Mouse (Mus musculus): ENCODE results near the gene Gltpd2.
"Not testable (repeated sequence)": the region's sequence is repeated elsewhere in the genome, so short reads cannot be mapped to it uniquely, and the experiment has no call there.

Gene Gltpd2

DNA sequence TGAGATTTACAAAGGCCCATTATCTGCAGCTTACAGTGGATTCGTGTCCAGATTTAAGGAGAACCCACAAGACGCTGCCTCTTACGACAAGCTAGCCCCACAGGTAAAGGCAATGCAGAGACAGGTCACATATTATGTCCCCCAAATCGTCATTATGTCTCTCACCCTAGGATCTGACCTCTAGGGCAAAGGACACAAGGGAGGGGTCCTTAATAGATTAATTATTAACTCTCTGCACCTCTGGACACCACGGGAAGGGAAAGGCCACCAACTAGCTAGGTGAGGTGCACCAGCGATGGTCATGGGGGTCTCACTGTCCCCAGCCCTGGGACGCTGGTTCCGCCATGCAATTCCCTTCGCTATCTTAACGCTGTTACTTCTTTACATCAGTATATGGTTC, at the start of gene Gltpd2:
Gene Gltpd2 (plus strand): TSS at position 274 of the 400 bp plus-strand sequence.
- no peak for DNase-seq (ENCODE audit: low spot score in 2 of 2)

- no peak for DNase-seq (ENCODE audit: low spot score in 2 of 2)
These were observed 49.2 kb upstream of the Gltpd2 start for GRCm38 (mm10) chr11:70469764-70470163.

DNA sequence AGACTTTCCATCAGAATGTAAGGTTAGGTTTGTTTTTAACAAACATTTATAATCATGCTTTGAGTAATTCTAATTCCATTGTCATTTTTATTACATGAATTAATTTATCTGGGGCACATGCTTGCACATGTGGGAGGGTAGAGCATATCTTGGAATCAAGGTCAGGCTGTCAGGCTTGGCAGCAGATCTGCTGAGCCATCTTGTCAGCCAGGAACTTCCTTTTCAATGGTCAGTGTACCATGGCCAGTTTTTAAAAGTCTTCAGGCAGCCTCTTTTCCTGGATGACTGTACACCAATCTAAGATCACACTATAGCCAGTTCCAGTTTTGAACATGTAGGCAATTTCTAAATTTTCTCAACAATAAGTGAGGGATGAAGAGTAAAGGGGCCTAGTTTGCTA, 46.3 kb upstream of the Gltpd2 start:
- DNase-seq (ENCODE audit: low spot score in 2 of 2) = no peak

GRCm38 (mm10) chr11:70473291-70473690, 45.7 kb upstream of the Gltpd2 start:
- DNase-seq (ENCODE audit: low spot score in 2 of 2) = not testable (repeated sequence)

DNA sequence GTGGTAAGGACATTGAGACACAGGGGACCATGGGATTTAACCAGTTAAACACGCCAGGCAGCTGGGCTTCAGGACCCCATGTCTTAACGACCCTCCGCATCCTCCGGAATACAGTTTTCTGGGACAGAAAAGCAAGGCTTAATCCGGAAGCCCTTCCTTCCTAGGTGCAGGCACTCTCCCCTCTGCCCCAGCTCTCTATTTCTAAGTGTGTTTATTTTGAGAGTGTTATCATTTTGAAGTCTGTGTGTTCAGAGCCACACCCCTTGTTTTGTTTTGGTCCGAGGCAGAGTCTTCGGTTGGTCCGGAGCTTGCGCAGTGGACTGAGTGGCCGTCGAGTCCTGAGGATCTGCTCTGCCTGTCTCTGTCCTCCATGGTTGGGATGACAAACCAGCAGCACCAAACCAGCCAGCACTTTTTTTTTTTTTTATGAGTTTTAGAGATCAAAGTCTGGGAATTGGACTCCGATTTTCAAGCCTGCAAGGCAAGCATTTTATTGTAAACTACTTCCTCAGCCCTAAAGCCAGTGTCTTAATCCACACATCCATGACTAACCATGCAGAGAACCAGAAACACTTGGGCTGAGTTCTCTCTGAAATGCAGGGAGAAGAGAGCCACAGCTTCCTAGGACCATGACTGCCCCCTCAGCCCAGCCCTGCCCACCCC, 44.0 kb upstream of the Gltpd2 start:
- DNase-seq (ENCODE audit: low spot score in 2 of 2) = no peak

GRCm38 (mm10) chr11:70485498-70485897, 33.5 kb upstream of the Gltpd2 start:
- DNase-seq (ENCODE audit: low spot score in 2 of 2) = no peak

GRCm38 (mm10) chr11:70487816-70488215, 31.2 kb upstream of the Gltpd2 start:
- no peak for DNase-seq (ENCODE audit: low spot score in 2 of 2)

- no peak for DNase-seq (ENCODE audit: low spot score in 2 of 2)
These were observed 29.9 kb upstream of the Gltpd2 start for GRCm38 (mm10) chr11:70489138-70489537.

DNA sequence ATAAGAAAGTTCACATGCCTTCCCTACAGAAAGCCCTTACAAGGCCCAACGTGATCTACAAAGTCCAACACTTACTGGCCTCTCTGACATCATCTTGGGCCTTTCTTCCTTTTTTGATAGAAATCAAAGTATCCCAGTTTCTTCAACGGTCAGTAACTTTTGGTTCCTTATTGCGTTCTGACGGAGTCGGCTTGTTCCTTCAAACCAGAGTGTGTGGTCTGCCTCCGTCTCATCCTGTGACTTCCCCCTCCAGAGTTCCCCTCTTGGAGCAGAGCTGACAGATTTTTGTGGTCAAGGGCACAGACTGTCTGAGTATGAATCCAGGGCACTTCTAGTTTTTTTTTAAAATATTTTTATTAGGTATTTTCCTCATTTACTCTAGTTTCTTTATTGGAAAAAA, 29.3 kb upstream of the Gltpd2 start:
- DNase-seq (ENCODE audit: low spot score in 2 of 2) = no peak

- DNase-seq (ENCODE audit: low spot score in 2 of 2) = no peak
These were observed 19.2 kb upstream of the Gltpd2 start for GRCm38 (mm10) chr11:70499566-70500475.

DNA sequence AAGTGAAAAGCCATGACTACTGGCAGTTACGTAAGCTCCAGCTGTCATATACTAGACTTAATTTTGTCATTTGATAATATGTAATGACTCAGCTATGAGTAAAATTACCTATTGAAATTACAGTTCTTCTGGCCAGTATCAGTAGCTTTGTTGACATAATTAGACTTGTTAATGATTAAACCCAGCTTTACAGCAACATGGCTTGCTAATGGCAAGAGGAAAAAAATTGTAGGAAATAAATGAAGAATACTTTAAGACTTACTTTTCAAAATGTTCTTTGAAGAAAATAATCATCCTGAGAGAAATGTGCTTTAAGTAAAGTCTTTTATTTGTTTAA, 18.6 kb upstream of the Gltpd2 start:
- DNase-seq (ENCODE audit: low spot score in 2 of 2) = no peak

DNA sequence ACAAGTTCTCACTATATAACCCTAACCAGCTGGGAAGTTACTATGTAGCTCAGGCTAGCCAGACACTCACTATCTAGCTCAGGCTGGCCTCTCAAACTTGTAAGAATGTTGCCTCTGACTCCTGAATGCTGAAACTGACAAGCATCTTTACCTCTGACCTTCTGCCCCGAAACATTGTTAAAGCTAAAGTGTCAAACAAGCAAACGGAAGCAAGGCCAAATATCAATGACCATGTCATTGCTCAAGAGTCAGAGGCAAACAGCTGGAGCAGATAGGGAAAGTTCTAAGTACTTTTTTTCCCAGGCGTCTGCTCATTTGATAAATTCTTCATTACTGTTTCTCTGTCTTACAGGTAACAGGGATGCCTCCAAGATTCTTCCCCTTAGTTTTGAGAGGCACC, 17.0 kb upstream of the Gltpd2 start:
- DNase-seq (ENCODE audit: low spot score in 2 of 2) = no peak

GRCm38 (mm10) chr11:70504970-70505369, 14.0 kb upstream of the Gltpd2 start, which contains the start of gene Tm4sf5:
Tm4sf5 (plus strand) TSS chr11:70505244.
- no peak for DNase-seq (ENCODE audit: low spot score in 2 of 2)

DNA sequence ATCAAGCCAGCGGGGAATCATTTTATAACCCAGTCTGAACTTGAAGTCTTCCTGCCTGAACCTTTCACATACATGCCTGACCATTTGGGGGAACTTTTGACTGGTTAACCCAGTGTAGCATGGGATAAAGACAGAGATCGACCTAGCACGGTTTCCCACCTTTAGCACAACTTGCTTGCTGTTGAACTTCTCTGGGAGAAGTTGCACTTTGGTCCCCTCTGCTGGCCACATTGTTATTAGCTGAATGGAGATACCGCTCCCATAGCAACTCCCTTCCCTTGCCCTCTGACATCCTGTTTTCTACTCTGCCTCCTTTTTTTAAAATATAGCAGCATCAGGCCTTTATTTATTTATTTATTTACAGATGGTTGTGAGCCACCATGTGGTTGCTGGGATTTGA, 12.6 kb upstream of the Gltpd2 start:
- peak; percentile 45 to 78 for DNase-seq (ENCODE audit: low spot score in 2 of 2)

DNA sequence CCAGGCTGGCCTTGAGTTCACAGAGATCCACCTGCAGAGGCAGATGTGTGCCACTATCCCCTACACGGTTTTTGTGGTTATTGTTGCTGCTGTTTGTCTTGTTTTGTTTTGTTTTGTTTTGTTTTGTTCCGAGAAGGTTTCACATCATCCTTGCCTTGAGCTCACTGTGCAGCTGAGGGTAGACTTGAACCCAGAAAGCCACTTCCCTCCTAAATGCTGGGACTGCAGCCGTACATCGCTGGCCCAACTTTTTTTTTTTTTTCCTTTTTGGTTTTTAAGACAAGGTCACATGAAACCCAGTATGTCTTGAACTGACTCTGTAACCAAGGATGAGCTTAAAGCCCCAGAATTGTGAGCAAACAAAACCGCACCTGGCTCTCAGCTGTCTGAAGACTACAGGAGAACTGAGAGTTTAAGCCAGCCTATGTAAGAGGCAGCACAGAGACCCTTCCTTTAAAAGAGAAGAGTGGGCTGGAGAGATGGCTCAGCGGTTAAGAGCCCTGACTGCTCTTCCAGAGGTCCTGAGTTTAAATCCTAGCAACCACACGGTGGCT, 12.0 kb upstream of the Gltpd2 start:
- DNase-seq (ENCODE audit: low spot score in 2 of 2) = no peak

- DNase-seq (ENCODE audit: low spot score in 2 of 2) = peak in 1 of 2 experiments; percentile 58
These were observed 9.0 kb upstream of the Gltpd2 start for GRCm38 (mm10) chr11:70509753-70510564.

DNA sequence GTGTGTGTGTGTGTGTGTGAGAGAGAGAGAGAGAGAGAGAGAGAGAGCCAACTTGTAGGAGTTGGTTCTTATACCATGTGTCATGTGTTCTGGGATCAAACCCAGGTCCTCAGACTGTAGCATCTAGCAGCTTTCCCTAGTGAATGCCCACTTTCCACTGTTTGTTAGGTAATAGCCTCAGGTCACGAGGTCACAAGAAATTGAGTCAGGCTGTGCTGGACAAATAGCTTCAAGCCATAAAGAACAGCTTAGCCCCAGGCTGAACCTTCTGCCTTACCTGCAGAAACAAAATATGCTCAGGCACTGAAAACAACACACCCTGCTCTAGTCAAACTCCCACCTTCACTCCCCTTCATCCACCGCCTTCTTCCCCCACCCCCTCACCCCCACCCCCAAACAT, 7.8 kb upstream of the Gltpd2 start:
- DNase-seq (ENCODE audit: low spot score in 2 of 2) = no peak

DNA sequence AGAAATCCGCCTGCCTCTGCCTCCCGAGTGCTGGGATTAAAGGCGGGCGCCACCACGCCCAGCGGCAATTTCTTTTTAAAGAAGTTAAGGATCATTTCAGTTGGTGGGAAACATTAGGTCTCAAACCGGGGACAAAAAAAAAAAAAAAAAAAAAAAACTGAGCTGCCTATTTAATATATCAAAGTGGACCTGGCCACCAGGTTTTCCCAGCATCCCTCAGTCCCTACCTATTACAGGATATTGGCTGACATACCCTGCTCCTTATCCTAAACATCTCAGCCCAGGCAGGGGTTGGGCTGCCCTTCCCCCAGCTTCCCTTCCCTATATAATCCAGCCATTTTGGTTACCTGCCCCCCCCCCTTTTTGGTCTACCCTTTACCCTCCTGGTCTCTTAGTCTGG, 7.2 kb upstream of the Gltpd2 start:
- DNase-seq (ENCODE audit: low spot score in 2 of 2) = no peak

DNA sequence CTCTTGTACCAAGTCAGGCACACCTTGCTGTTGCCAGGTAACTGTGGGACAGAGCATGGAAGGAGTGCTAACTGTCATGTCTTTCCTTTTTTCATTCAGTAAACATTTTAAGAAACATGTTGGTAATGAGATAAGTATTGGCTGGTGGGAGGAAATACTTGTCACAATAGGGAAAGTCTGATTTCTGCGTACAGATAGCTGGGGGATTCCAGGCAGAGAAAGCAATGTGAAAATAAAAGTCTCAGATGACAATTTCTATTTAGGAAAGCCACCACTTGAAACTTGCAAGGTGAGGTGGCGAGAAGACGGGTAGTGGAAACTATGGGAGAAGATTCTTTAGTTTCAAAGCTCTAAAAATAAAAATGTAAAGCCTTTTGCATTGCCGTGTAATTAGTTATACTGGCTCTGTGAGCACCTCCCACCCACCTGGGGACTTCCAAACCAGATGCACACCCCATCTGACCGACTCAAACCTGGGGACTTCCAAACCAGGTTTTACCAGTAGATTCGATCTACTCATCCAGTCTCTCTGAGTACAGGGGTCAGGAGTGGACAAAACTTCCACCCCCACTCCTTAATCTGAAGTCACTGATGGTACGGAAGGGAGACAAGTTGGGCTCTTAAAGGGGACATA, 6.2 kb upstream of the Gltpd2 start:
- DNase-seq (ENCODE audit: low spot score in 2 of 2) = no peak

DNA sequence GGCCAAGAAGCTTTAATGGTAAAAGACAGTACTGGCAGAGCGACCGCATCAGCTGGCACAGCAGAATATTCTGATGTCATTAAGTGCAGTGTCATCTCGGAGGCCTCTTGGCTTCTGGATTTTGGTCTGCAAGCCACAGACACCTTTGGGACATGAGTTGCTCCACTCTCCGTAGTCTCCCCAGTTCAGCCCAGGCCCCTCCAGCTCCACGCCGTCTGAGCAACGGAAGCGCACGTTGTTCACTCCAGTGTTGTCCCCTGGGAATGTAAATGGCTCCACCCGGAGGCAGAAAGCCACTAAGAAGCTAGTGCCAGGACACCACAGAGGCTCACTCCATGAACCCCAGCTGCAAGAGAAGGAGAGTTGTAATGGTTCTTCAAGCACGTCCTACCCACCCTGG, 5.5 kb upstream of the Gltpd2 start:
- no peak for DNase-seq (ENCODE audit: low spot score in 2 of 2)

DNA sequence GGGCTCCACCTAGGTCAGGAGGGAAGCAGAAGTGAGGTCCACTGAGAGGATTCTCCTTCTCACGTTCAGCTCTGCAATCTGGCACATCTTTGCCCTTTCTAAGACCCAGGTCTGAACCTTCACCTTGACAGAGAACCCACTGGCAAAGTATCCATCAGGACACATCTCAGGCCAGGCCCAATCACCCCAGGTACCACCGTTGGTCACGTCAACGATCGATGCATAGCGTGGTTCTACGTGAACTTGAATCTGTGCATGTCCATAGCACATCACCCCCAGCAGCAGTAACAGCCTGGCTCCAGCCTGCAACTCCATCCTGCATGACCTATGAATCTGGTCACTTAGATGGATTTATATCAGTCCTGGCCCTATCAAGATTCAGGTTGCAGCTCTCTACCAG, 4.7 kb upstream of the Gltpd2 start, which contains the start of gene Vmo1:
Gene Vmo1 (minus strand): TSS at position 329 of the 400 bp plus-strand sequence.
- DNase-seq (ENCODE audit: low spot score in 2 of 2) = no peak
